Mouse (Mus musculus): ENCODE data around the gene Phospho1.

Gene Phospho1

DNA sequence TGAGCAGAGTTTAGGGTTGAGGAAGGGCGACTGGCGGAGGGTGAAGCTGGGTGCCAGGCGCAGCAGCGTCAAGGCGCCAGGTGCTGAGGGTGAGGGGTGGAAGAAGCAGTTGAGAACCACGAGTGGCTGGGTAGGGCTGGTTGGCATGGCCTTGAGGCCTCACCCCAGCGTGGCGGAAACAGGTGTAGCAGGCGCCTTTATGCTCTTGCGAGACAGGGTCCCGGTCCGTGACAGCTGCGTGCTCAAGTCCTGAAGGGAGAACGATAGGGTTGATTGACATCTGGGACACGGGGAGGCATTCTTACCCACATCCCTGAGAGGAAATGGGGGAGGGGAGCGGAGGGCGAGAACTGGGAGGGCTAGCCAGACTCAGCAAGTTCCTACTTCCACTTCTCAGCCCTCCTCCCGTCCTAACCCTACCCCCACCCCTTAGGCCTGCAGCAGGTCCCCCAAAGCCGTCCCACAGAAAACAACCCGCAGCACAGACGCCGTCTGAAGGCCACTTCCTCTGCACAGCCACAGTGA, 9.9 kb downstream of the Phospho1 start:
- DNase-seq (ENCODE audit: low spot score), result no peak

DNA sequence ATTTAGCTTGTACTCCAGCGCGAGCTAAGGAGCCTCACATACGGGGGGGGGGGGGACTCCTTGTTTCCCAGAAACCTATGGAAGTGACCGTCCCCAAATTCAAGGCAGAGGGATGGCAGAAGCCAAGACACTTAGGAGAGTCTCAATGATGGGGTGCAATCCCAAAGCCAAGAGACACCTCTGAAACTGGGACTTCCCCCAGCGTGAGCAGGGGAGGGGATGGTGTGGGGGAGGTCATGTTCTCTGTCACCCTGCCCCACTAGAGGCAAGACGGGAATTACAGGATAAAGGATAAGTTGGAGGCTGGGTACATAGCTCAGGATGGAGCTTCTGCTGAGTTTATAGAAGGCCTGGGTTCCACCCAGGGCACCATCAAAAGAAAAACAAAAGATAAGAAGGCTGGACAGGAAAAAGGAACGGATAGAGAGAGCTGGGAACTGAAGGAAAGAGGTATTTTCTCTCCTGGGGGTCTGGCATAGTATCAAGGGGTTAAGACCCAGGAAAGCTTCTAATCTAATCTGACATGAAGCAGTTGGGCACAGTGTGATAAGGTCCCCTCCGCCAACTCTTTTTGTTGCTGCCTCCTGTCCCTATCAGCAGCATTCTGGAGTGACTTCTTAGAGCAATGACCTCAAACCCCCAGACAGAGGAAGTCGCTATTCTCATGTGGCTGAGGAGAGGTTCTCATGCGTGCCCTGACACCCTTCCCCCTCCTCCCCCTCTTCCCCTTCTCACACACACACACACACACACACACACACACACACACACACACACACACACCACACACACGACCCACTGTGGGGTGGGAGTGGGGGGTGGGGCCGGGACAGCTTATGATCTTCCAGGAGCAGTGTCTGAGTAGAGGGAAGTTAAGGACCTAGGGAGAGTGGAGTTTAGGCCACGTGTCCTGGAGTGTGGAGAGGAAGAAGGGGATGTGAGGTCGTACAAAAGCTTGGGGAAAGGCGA, 10.7 kb downstream of the Phospho1 start:
- DNase-seq (ENCODE audit: low spot score), result peak; percentile 61

DNA sequence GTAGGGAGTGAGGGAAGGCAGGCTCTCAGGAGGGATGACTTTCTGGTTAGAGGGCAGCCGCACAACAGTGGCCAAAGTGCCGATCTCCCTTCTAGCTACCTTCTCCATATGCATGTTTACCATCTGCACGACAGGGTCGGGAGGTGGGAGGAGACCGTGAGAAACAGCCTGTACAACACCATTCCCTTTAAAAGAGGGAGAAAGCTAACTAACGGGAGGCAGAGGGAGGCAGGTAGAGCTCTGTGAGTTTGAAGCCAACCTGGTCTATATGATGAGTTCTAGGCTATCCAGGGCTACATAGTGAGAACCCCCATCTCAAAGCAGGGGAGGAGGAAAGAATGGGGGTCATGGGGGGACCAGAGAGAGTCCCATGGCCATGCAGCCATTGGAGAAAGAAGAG, 11.5 kb downstream of the Phospho1 start:
- no peak for DNase-seq (ENCODE audit: low spot score)

DNA sequence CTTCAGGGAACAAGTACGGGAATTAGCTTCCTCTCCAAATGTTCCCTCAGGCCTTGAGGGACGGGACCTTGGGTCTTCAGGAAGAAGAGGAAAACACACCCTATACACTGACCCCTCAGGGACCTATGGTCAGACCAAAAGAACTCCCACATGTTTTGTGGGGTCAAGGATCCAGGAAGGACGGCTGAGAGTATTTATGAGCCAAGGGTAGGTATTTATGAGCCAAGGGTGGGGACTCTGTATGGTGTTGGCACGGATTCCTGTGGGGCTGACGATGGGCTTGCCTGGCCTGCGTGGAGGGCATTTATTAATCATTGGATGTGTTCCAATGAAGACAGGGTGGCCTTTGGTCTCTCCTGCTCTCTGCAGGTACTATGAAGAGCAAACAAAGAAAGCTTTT, 12.1 kb downstream of the Phospho1 start:
- no peak for DNase-seq (ENCODE audit: low spot score)

DNA sequence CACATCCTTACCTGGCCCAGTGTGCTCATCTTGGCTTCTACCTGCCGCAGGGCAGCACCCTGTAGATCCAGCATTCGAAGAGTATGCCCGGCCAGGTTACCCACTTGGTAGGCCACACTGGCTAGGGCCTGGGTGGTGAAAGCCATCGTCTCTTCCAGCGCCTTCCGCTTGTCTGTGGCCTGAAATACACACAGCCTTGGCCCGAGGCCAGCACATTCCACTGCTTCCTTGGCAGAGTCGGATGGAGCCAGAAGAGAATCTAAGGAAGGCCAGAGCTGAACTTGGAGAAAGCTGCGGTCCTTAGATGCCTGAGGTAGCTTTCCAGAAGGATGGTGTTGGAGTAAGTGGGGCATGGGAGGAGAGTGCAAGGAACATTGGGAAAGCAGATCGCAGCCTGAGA, 12.8 kb downstream of the Phospho1 start, which contains the start of gene Gngt2:
Gene Gngt2, plus strand, starts transcription at position 158 of the 400 bp plus-strand sequence.
- no peak for DNase-seq (ENCODE audit: low spot score)

DNA sequence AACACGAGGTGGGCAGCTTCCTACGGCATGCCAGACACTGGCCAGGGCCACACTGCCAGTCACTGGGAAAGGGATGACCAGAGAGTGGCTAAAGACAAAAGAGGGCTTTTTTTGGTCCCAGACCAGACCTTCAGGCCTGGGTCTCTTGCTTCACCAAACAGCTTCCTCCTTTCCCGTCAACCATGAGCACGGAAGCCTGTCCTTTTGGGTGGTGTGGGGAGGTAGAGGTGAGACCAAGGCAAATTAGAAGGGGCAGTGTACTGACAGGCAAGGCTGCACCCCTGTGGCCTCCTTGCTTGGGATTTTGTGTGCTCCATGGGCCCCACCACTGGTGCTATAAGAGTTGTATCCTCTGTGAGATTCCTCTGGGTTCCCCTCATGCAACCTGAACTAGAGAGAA, 14.3 kb downstream of the Phospho1 start:
- no peak for DNase-seq (ENCODE audit: low spot score)

DNA sequence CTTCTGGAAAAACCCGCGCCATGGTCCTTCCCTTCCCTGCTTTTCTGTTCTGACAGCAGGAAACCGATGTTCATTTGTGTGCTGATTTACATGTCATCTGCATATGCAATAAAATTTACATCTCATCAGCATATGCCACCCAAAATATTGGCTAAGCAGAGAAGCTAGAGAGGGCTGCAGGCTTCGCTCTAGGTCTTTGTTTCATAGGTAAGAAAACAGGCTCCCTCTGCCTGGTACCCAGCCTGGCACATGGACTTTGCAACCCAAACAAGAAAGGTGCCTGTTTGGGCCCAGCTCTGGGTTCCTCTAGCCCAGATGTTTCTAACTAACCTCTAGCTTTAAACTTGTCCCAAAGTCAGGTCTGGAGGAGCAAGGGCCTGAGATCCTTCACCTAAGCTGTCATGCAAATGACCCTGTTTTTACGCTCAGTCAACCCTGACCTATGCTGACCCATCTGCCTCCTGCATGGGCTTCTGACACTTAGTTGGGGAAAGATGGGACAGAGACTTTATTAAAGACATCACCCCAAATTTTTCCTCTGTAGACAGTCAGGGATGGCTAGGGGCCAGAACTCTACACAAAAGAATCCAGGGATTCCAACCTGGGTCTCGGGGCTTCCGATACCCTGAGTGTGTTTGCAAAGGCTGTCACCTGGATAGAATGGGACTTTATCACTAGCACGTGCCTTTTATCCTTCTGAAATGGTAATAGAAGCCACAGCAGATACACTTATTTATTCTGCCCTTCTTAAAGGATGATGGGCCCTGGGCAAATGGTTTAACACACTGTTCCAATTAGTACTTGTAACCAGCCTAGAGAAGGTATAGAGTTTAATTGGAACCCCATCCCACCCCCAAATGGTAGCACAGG, 14.9 kb downstream of the Phospho1 start:
- no peak for DNase-seq (ENCODE audit: low spot score)

DNA sequence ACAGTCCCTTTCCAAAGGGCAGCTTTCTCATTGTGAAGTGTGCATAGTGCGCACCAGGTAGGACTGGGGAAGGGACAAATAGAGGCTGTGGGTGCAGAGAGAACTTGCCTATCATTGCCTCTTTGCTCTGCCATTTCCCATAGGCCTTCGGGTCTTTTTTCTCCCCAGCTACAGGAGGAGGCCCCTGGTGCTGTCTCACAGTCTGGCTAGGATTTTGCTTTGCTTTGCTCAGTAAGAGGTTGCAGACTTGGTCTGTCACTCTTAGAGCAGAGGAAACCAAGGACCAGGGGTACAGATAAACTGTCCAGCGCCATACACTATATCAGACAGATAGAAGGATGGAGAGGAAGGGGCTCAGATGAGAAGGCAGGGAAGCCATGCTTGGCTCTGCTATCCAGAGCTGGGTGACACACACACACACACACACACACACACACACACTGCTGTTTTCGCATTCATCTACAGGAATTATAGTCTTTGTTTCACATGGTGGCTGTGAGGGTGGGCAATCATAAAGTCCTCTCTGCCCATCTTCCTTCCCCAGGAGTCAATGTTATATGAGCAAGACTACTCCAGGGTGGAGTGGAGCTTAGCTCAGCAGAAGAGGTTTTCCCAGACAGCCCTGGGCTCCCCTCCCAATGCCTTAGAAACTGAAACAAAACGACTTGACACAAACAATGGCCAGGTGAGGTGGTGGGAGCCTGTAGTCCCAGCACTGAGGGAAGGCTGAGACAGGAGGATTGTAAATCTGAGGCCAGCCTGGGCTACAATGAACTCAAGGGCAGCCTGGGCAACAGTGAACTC, 16.6 kb downstream of the Phospho1 start:
- DNase-seq (ENCODE audit: low spot score), result no peak

DNA sequence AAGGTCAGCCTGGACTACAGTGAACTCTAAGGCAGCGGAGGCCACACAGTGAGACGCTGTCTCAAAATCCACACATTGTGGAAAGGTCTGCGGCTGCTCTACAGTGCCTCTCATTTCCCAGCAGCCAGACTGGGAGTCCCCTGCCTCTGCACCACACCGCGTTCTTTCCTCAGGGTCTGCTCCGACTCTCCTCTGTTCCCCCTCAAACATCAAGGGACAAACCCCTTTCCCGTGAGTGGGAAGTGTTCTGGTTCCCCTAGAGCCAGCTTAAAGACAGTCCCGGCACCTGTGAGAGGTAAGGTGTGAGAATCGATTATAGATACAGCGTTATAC, 17.2 kb downstream of the Phospho1 start:
- DNase-seq (ENCODE audit: low spot score), result no peak

DNA sequence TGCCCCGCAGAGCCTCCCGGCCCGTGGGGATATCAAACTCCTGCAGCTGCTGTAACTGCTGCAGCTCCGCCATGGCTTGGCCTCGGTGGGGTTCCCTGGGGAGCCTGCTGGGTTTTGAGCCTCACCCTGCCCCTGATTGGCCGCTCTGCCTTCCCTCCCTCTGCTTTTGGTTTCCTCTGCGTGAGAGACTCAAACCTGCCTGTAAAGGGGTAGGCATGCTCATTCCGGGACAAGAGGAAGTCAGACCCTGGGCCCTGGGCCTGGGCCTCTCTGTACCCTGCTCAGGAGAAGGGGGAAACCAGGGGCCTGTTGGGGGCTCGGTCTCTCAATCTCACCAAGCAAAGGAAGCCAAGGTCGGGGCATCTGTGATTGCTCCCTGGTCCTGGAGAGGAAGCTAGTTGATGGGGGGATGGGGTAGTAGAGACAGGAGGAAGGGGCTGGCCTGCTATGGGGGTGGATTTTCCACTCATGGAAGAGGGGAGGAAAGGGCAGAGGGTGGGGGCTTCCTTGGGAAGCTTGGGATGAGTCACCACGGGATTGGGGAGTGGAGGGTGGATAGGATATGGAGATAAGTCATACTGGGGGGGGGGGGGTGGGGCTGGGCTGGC, 17.9 kb downstream of the Phospho1 start, which contains the start of gene Abi3:
Gene Abi3, minus strand, starts transcription at position 403 of the 608 bp plus-strand sequence.
- no peak for DNase-seq (ENCODE audit: low spot score)

DNA sequence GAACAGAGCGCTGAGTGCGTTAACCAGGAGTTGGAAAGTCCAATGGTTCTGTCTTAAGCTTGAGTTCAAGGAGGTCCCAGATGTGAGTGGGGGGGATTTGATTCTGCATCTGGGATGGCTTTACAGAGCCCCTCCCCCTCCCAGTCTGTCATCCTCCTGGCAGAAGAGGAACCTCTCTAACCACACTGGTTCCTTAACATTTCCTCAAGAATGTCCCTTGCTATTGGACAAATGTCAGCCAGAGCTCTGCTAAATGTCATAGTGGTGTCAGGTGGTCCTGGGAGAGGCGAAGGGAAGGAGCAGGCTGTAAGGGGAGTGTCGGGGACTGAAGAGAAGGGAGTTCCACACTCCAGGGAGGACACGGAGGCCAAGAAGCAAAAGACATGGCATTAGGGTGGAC, 18.7 kb downstream of the Phospho1 start:
- DNase-seq (ENCODE audit: low spot score), result no peak

DNA sequence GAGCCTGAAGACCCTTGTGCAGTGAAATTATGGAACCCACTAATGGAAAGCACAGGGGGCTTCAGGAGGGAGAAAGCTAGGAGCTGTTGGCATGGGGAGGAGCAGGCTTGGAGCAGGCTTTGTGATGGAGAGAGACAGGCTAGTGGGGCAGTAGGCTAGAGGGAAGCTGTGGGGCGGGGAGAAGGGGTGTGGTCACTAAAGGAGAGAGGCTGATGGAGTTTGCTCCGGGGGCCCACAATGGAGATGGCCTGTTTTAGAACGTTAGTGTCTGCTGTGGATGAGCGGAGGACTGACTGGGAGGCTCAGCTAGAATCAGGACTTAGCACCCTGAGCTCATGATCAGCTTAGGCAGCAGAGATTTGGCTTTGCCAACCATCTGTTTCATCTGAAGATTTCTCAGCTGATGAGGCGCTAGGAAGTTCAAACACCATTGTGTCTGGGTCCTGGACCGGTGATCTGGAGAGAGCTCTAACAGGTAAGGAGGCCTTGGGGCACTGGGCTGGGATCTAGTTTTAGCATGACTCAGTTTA, 19.2 kb downstream of the Phospho1 start:
- no peak for DNase-seq (ENCODE audit: low spot score)

DNA sequence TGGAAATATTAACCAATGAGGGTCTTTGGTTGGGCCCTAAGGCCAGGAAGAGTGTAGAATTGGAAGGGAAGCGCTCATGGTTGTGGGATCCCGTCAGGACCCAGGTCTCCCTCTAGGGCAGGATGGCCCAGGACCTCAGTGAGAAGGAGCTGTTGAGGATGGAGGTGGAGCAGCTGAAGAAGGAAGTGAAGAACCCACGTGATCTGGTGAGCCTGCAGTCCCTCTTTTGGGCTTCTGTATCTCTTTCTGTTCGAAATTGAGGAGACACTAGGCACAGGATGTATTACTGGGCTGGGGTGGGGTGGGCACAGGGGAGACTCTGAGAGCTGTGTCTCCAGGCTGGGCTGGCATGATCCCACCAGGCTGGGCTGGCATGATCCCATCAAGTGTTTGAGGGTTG, 20.6 kb downstream of the Phospho1 start:
- no peak for DNase-seq (ENCODE audit: low spot score)

DNA sequence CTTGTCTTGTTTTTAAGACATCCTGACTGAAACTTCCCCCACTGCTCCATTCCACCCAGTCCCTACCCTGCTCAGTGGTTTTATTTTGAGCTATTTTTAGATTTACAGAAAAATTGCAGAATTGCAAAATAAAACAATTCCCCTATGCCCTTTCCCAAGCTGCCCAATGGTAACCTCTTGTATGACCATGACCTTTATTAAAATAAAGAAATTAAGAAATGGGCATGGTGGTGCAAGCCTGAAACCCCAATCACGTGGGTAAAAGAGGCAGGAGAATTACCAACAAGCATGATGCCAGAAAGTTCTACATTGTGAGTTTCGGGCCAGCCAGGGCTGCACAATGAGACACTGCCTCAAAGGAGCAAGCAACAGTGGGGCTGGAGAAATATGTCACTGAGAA, 26.6 kb downstream of the Phospho1 start:
- DNase-seq (ENCODE audit: low spot score), result no peak

DNA sequence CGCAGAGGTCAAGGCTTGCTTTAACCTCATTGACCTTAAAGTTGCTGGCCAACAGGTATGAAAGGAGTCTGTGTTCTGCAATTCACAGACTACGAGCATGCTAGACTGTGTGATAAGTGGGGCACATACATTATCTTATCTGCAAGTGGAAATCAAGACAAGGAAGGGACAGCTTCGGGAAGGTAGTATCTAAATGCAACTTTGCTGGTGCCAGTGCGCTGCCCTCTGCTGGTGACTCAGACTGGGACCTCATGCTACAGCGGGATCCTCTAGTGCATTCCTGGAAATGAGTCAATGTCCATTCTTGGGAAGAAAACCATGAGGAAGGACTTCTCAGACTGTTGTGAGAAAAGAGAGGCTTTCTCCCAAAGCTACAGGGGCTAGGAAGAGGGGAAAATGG, 29.4 kb downstream of the Phospho1 start:
- DNase-seq (ENCODE audit: low spot score), result peak; percentile 39

DNA sequence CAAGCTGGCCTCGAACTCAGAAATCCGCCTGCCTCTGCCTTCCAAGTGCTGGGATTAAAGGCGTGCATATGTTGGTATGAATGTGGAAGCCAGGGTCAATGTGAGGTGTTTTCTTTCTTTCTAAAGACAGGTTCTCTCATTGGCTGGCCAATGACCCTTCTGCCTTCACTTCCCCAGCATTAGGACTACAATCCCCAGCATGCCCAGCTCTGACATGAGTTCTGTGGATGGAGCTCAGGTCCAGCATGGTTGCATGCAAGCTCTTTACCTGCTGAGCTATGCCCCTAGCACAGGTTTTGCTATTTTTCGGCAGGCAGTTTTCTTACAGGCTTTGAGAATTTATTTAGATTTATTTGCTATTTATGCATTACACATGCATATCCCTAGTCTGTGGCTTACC, 33.0 kb downstream of the Phospho1 start:
- DNase-seq (ENCODE audit: low spot score), result no peak

DNA sequence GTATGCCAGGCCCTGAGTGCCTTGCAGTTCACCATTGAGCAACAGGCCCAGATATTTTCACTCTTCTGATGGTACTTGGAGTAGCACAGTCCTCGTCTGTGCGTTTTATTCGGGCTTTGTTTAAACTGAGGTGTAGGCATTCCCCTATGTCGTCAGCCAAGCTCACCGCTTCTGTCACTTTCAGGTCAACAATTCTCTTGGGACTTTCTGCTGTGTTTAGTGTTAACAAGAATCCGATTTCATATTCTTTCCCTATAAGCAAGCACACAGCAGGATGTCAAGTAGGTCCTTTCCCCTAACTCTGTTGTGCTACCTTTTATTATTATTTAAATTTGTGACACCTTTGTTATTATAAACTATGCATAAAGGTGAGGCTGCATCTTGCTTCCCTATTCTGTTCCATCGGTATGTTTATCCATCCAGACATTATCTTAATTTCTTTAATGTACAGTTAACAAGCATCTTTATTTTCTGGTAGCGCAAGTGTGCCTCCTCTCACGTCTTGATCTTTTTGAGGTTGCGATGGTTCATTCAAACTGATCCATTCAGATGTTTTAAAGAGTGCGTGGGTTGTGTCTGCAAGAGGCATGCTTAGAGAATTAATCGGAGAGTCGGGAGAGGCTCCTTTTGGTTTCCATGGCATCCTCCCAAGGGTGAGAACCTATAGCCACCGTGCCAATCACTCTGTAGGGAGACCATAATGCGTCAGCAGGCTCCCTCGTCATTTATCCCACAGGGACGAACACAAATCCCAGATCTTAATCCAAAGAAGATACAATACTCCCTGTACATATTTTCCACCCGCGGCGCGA, 33.6 kb downstream of the Phospho1 start:
- no peak for DNase-seq (ENCODE audit: low spot score)

DNA sequence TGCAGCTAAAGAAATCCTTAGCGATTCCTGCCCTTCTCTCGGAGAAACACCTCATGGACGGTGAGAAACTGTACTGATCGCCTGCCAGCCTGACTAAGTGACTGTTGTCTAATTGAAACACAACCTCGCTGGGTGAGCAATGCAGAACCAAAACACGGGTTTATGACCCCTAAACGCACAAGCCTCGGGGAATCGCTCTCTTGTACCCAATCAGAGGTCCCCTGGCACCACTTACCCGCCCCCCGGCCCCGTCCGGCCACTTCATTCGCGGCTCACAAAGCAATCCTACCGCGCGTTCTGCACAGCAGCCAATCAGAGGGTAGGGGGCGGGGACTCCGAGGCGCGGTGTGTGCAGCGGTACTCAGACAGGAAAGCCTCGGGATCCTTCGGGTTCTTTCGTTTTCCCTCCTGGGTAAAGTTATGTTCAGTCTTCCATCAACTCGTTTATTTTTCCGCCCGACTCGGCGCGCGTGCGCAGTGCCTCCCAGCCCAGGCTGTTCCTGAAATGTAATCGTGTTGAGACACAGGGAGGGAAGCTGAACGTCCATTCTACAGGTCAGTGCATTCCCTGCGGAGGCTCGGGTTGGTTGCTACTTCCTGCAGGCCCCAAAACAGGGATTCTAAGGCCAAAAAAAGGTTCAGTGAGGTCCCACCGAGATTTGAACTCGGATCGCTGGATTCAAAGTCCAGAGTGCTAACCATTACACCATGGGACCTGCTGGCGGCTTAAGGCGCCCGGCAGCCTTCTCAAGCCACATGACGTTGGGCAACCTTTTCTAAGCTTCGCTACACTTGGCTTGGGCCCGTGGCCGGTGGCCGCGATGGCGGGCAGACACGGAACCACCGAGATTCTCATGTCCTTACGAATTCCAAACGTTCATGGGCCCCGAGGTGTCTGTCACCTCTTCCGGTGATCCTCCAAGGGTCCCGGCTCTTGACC, 34.5 kb downstream of the Phospho1 start:
- peak; percentile 97 for DNase-seq (ENCODE audit: low spot score)

DNA sequence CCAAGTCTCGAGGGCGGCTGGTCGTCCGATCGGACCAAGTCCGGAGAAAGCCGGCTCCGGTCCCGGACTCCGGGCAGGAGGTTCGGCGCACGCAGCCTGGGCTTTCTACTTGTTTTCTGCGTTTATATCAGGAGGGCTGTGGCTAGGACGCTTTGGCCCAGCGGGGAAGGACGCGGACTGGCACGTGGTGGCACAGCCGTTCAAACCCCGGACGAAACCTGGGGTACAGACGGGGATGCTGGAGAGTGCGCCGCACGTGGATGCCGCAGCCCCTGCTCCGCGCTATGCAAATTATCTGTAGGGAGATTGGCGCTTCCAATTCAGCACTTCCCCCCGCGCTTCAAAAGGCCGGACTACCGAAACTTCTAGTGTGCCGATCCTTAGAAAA, 35.2 kb downstream of the Phospho1 start:
- peak; percentile 65 for DNase-seq (ENCODE audit: low spot score)

Measured in c-Kit-positive CD71-positive TER-119-positive erythroid progenitor cells, embryonic 14.5 days (primary cell).